Mouse (Mus musculus): Measurements from ENCODE around the gene Tedc1. TPM values are rescaled to one million over a fixed set of nuclear protein-coding genes. Genes with fewer than 3 reads are reported as not detected.
A peak's percentile ranks its signal among the peaks of the same experiment; 100 is the strongest.

The Tedc1 gene
- polyA plus RNA-seq, 1 experiment from 2014 or later, result 22.6 TPM

GRCm38 (mm10) chr12:113133260-113133659 is 23.0 kb upstream of the Tedc1 start:
- Histone ChIP-seq H3K4me1 (no peaks in the 10 kb centered on the region), H3K9ac (replicated peaks) (no peak overlapping the region), H3K36me3 (peaks cover 91% of the 10 kb centered on the region), H3K4me3 (no peak overlapping the region), H3K27ac (replicated peaks) (no peak overlapping the region), H3K27me3 (no peaks in the 10 kb centered on the region), H3K9me3 (no peaks in the 10 kb centered on the region), H3K4me2 (replicated peaks) (no peak overlapping the region)
- no peak for ATAC-seq (replicated peaks)
- WGBS, result 89% methylated on average over 9 of the region's 9 CpGs

GRCm38 (mm10) chr12:113133861-113134403 is 22.3 kb upstream of the Tedc1 start:
- no peak overlapping the region for H3K27ac ChIP-seq (replicated peaks)
- peaks cover 5% of the 10 kb centered on the region for H3K4me1 ChIP-seq
- no peak for ATAC-seq (replicated peaks)
- H3K9ac ChIP-seq (replicated peaks), result no peak overlapping the region
- WGBS, result 79% methylated on average over 5 of the region's 5 CpGs
- H3K27me3 ChIP-seq, result no peaks in the 10 kb centered on the region
- no peak overlapping the region for H3K4me3 ChIP-seq
- no peaks in the 10 kb centered on the region for H3K9me3 ChIP-seq
- no peak overlapping the region for H3K4me2 ChIP-seq (replicated peaks)
- peaks cover 84% of the 10 kb centered on the region for H3K36me3 ChIP-seq

GRCm38 (mm10) chr12:113134502-113134901 is 21.7 kb upstream of the Tedc1 start:
- no peak for ATAC-seq (replicated peaks)
- Histone ChIP-seq H3K4me2 (replicated peaks) (no peak overlapping the region), H3K9me3 (no peaks in the 10 kb centered on the region)

GRCm38 (mm10) chr12:113135401-113135800 is 20.8 kb upstream of the Tedc1 start:
- H3K36me3 ChIP-seq, result peaks cover 69% of the 10 kb centered on the region

More at GRCm38 (mm10) chr12:113134502-113134901, 21.7 kb upstream of the Tedc1 start:
- Histone ChIP-seq H3K27me3 (no peaks in the 10 kb centered on the region), H3K9ac (replicated peaks) (no peak overlapping the region), H3K4me3 (no peak overlapping the region), H3K27ac (replicated peaks) (no peak overlapping the region), H3K4me1 (peaks cover 10% of the 10 kb centered on the region), H3K36me3 (peaks cover 78% of the 10 kb centered on the region)
- WGBS, result 93% methylated on average over 4 of the region's 4 CpGs

GRCm38 (mm10) chr12:113136492-113137020 is 19.7 kb upstream of the Tedc1 start:
- ATAC-seq (replicated peaks), result no peak
- Histone ChIP-seq H3K27ac (replicated peaks) (no peak overlapping the region), H3K9me3 (no peaks in the 10 kb centered on the region), H3K4me3 (no peak overlapping the region), H3K36me3 (peaks cover 59% of the 10 kb centered on the region), H3K9ac (replicated peaks) (no peak overlapping the region), H3K27me3 (no peaks in the 10 kb centered on the region), H3K4me2 (replicated peaks) (no peak overlapping the region), H3K4me1 (peaks cover 24% of the 10 kb centered on the region)
- 83% methylated on average over 17 of the region's 17 CpGs for WGBS

More at GRCm38 (mm10) chr12:113135401-113135800, 20.8 kb upstream of the Tedc1 start:
- 88% methylated on average over 7 of the region's 7 CpGs for WGBS
- Histone ChIP-seq H3K4me2 (replicated peaks) (no peak overlapping the region), H3K4me1 (peaks cover 15% of the 10 kb centered on the region), H3K4me3 (no peak overlapping the region), H3K27ac (replicated peaks) (no peak overlapping the region), H3K9ac (replicated peaks) (no peak overlapping the region), H3K27me3 (no peaks in the 10 kb centered on the region), H3K9me3 (no peaks in the 10 kb centered on the region)
- no peak for ATAC-seq (replicated peaks)

- Histone ChIP-seq H3K4me1 (peaks cover 34% of the 10 kb centered on the region), H3K27me3 (no peaks in the 10 kb centered on the region), H3K9me3 (no peaks in the 10 kb centered on the region), H3K36me3 (peaks cover 49% of the 10 kb centered on the region), H3K9ac (replicated peaks) (no peak overlapping the region), H3K4me2 (replicated peaks) (no peak overlapping the region), H3K4me3 (no peak overlapping the region), H3K27ac (replicated peaks) (no peak overlapping the region)
- no peak for ATAC-seq (replicated peaks)
- 87% methylated on average over 18 of the region's 18 CpGs for WGBS
These were observed 18.7 kb upstream of the Tedc1 start for GRCm38 (mm10) chr12:113137260-113138213.

GRCm38 (mm10) chr12:113138291-113138690 is 17.9 kb upstream of the Tedc1 start:
- ATAC-seq (replicated peaks), result no peak
- peak overlapping the region; percentile 89 for H3K27ac ChIP-seq (replicated peaks)
- H3K4me3 ChIP-seq, result no peak overlapping the region
- WGBS, result 80% methylated on average over 6 of the region's 6 CpGs
- H3K9ac ChIP-seq (replicated peaks), result no peak overlapping the region
- H3K9me3 ChIP-seq, result no peaks in the 10 kb centered on the region
- peaks cover 42% of the 10 kb centered on the region for H3K4me1 ChIP-seq
- no peak overlapping the region for H3K4me2 ChIP-seq (replicated peaks)
- H3K36me3 ChIP-seq, result peaks cover 42% of the 10 kb centered on the region
- H3K27me3 ChIP-seq, result no peaks in the 10 kb centered on the region

GRCm38 (mm10) chr12:113138901-113139864 is 17.0 kb upstream of the Tedc1 start:
- Histone ChIP-seq H3K27me3 (no peaks in the 10 kb centered on the region), H3K9me3 (no peaks in the 10 kb centered on the region), H3K4me2 (replicated peaks) (peak overlapping the region; percentile 62), H3K4me1 (peaks cover 45% of the 10 kb centered on the region), H3K9ac (replicated peaks) (peak overlapping the region; percentile 51), H3K36me3 (peaks cover 41% of the 10 kb centered on the region), H3K4me3 (peak overlapping the region; percentile 70), H3K27ac (replicated peaks) (peak overlapping the region; percentile 89)
- 23% methylated on average over 11 of the region's 11 CpGs for WGBS
- peak; percentile 2; the same call in 1 of the 2 replicates for ATAC-seq (replicated peaks)

GRCm38 (mm10) chr12:113139908-113140615 is 16.2 kb upstream of the Tedc1 start, which contains the start of gene Crip2:
Crip2 (plus strand) TSS chr12:113140236.
- under 1% methylated on average over 67 of the region's 68 CpGs for WGBS
- Histone ChIP-seq H3K27me3 (no peaks in the 10 kb centered on the region), H3K9ac (replicated peaks) (peak within 1 kb of the TSS; percentile 51), H3K27ac (replicated peaks) (peak within 1 kb of the TSS; percentile 89), H3K4me2 (replicated peaks) (peak within 1 kb of the TSS; percentile 62), H3K4me3 (peak within 1 kb of the TSS; percentile 70), H3K36me3 (peaks cover 42% of the 10 kb centered on the region), H3K4me1 (peaks cover 45% of the 10 kb centered on the region), H3K9me3 (no peaks in the 10 kb centered on the region)
- peak; percentile 87 for ATAC-seq (replicated peaks)

GRCm38 (mm10) chr12:113140616-113141411 is 15.4 kb upstream of the Tedc1 start:
- peak overlapping the region; percentile 51 for H3K9ac ChIP-seq (replicated peaks)
- H3K4me1 ChIP-seq, result peaks cover 45% of the 10 kb centered on the region
- 1% methylated on average over 49 of the region's 49 CpGs for WGBS
- H3K27me3 ChIP-seq, result no peaks in the 10 kb centered on the region
- no peaks in the 10 kb centered on the region for H3K9me3 ChIP-seq
- H3K4me2 ChIP-seq (replicated peaks), result peak overlapping the region; percentile 62
- ATAC-seq (replicated peaks), result no peak; the same call in 1 of the 2 replicates
- H3K36me3 ChIP-seq, result peaks cover 37% of the 10 kb centered on the region
- peak overlapping the region; percentile 70 for H3K4me3 ChIP-seq
- H3K27ac ChIP-seq (replicated peaks), result peak overlapping the region; percentile 89
